Mouse (Mus musculus): ENCODE results near the gene Macf1.

DNA sequence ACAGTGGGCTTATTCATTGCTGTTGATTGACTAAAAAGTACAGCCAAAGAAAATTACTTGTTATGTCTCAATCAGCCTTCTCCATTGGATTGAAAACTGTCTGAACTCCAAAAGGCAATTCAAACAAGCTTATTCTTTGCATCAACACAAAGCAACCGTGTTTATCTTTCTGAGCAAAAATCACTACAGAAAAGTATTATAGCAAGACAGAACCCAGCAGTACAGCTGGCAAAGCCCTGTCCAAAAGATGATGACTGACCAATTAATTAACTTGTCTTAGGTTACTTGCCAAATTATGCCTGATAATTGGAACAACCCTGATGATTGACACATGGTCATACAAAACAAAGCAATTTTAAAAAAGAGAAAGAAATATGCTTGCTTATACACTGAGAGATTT, 26.0 kb downstream of the Macf1 start:
- no peak for TF ChIP-seq MAX (IDR thresholded peaks at IDR 0.05; ENCODE audit: low read depth)
- TF ChIP-seq USF1 (IDR thresholded peaks at IDR 0.05; ENCODE audit: low read depth), result no peak
- no peak for TF ChIP-seq POLR2A (IDR thresholded peaks at IDR 0.05; ENCODE audit: insufficient read length, low read depth)
- TF ChIP-seq E2F4 (IDR thresholded peaks at IDR 0.05; ENCODE audit: insufficient read depth), result no peak
